Mouse (Mus musculus) ZHBTc4 (cell line): ENCODE results near the gene Pelp1.
"Not testable (repeated sequence)": the region's sequence is repeated elsewhere in the genome, so short reads cannot be mapped to it uniquely, and the experiment has no call there.

Source experiments
- DNase-seq: peaks from one replicate; pipeline ENCODE4 v3.0.0-alpha.2; 2011; ENCODE audit warnings: low read depth, low spot score

Gene Pelp1

GRCm38 (mm10) chr11:70426598-70426997, 16.8 kb upstream of the Pelp1 start:
- not testable (repeated sequence) for DNase-seq

GRCm38 (mm10) chr11:70419486-70419885, 9.7 kb upstream of the Pelp1 start:
- DNase-seq, result no peak

- no peak for DNase-seq
These were observed 8.4 kb upstream of the Pelp1 start for GRCm38 (mm10) chr11:70418199-70418598.

GRCm38 (mm10) chr11:70413961-70414360, 4.1 kb upstream of the Pelp1 start:
- DNase-seq, result peak; percentile 87

GRCm38 (mm10) chr11:70412591-70412990, 2.8 kb upstream of the Pelp1 start:
- no peak for DNase-seq

GRCm38 (mm10) chr11:70410297-70410643, 439 bp upstream of the Pelp1 start:
- DNase-seq, result no peak

GRCm38 (mm10) chr11:70403598-70403997, 6.2 kb downstream of the Pelp1 start:
- no peak for DNase-seq

- DNase-seq, result no peak
These were observed 20.4 kb downstream of the Pelp1 start for GRCm38 (mm10) chr11:70389421-70389820.

GRCm38 (mm10) chr11:70387436-70387835, 22.4 kb downstream of the Pelp1 start:
- DNase-seq, result no peak

- DNase-seq, result no peak
These were observed 25.7 kb downstream of the Pelp1 start for GRCm38 (mm10) chr11:70384136-70384535.

GRCm38 (mm10) chr11:70381330-70381729, 28.5 kb downstream of the Pelp1 start:
- no peak for DNase-seq

GRCm38 (mm10) chr11:70380478-70381005, 29.3 kb downstream of the Pelp1 start:
- no peak for DNase-seq

- no peak for DNase-seq
These were observed 33.8 kb downstream of the Pelp1 start for GRCm38 (mm10) chr11:70376054-70376453.

- no peak for DNase-seq
These were observed 35.5 kb downstream of the Pelp1 start for GRCm38 (mm10) chr11:70374302-70374701.

- no peak for DNase-seq
These were observed 36.8 kb downstream of the Pelp1 start for GRCm38 (mm10) chr11:70372849-70373557.

- DNase-seq, result no peak
These were observed 37.4 kb downstream of the Pelp1 start for GRCm38 (mm10) chr11:70372396-70372795.

- not testable (repeated sequence) for DNase-seq
These were observed 41.2 kb downstream of the Pelp1 start for GRCm38 (mm10) chr11:70368626-70369025.

GRCm38 (mm10) chr11:70367701-70368100, 42.1 kb downstream of the Pelp1 start:
- not testable (repeated sequence) for DNase-seq

- DNase-seq, result no peak
These were observed 58.0 kb downstream of the Pelp1 start, which contains the start of gene Alox15 for GRCm38 (mm10) chr11:70351868-70352267. Gene Alox15, minus strand, starts transcription at chr11:70352031.

GRCm38 (mm10) chr11:70348630-70349029, 61.2 kb downstream of the Pelp1 start:
- DNase-seq, result no peak

- no peak for DNase-seq
These were observed 62.0 kb downstream of the Pelp1 start for GRCm38 (mm10) chr11:70347861-70348260.

GRCm38 (mm10) chr11:70345546-70345945, 64.3 kb downstream of the Pelp1 start:
- DNase-seq, result no peak

- DNase-seq, result no peak
These were observed 64.8 kb downstream of the Pelp1 start for GRCm38 (mm10) chr11:70345061-70345460.
